Mouse (Mus musculus): Measurements from ENCODE around the gene Fam160b1. TPM values are rescaled to one million over a fixed set of nuclear protein-coding genes. Genes with fewer than 3 reads are reported as not detected.

Fam160b1 gene
- polyA plus RNA-seq, 1 experiment from 2014 or later: 7.8 TPM

GRCm38 (mm10) chr19:57339281-57339864 lies 21.1 kb upstream of the Fam160b1 start:
- TF ChIP-seq EP300 (IDR thresholded peaks at IDR 0.05; ENCODE audit: low read depth) (no peak), CTCF (IDR thresholded peaks at IDR 0.05; ENCODE audit: low read depth) (no peak)
- no peaks in the 10 kb centered on the region for H3K9me3 ChIP-seq (ENCODE audit: low read length)
- no peak overlapping the region for H3K9ac ChIP-seq (replicated peaks)
- 54% methylated on average over 13 of the region's 13 CpGs for WGBS (ENCODE audit: insufficient replicate concordance)
- no peak overlapping the region for H3K4me3 ChIP-seq (ENCODE audit: low read depth, low read length)
- no peak for DNase-seq
- H3K4me1 ChIP-seq (ENCODE audit: insufficient read depth): peaks cover 8% of the 10 kb centered on the region
- ATAC-seq: 0 out of 2 replicates have a peak, but pooled peaks have one; percentile 38
- no peaks in the 10 kb centered on the region for H3K36me3 ChIP-seq (replicated peaks; ENCODE audit: insufficient read depth, low read length)
- no peak overlapping the region for H3K27ac ChIP-seq (ENCODE audit: low read depth)
- H3K4me2 ChIP-seq (ENCODE audit: low read depth, low read length): 0 out of 2 replicates have a peak overlapping the region, but pooled peaks have one; percentile 22
- H3K27me3 ChIP-seq (ENCODE audit: insufficient read depth, low read length): no peaks in the 10 kb centered on the region

- H3K27me3 ChIP-seq (ENCODE audit: insufficient read depth, low read length): no peaks in the 10 kb centered on the region
- no peak for DNase-seq
- 69% methylated on average over 8 of the region's 8 CpGs for WGBS (ENCODE audit: insufficient replicate concordance)
- H3K4me1 ChIP-seq (ENCODE audit: insufficient read depth): peaks cover 8% of the 10 kb centered on the region
- no peak overlapping the region for H3K4me3 ChIP-seq (ENCODE audit: low read depth, low read length)
- H3K27ac ChIP-seq (ENCODE audit: low read depth): no peak overlapping the region
- H3K36me3 ChIP-seq (replicated peaks; ENCODE audit: insufficient read depth, low read length): no peaks in the 10 kb centered on the region
- peaks cover under 1% of the 10 kb centered on the region; the same call in 1 of the 2 replicates for H3K9me3 ChIP-seq (ENCODE audit: low read length)
- H3K4me2 ChIP-seq (ENCODE audit: low read depth, low read length): no peak overlapping the region
- no peak overlapping the region for H3K9ac ChIP-seq (replicated peaks)
- ATAC-seq: no peak
- TF ChIP-seq CTCF (IDR thresholded peaks at IDR 0.05; ENCODE audit: low read depth) (no peak), EP300 (IDR thresholded peaks at IDR 0.05; ENCODE audit: low read depth) (no peak)
Observed at GRCm38 (mm10) chr19:57340900-57341742, 19.4 kb upstream of the Fam160b1 start.

GRCm38 (mm10) chr19:57343860-57344259 lies 16.6 kb upstream of the Fam160b1 start:
- 0 out of 2 replicates have a peak, but pooled peaks have one; percentile 17 for ATAC-seq
- Histone ChIP-seq H3K9ac (replicated peaks) (no peak overlapping the region), H3K27ac (ENCODE audit: low read depth) (no peak overlapping the region), H3K4me2 (ENCODE audit: low read depth, low read length) (no peak overlapping the region), H3K36me3 (replicated peaks; ENCODE audit: insufficient read depth, low read length) (no peaks in the 10 kb centered on the region), H3K4me3 (ENCODE audit: low read depth, low read length) (no peak overlapping the region), H3K27me3 (ENCODE audit: insufficient read depth, low read length) (no peaks in the 10 kb centered on the region), H3K9me3 (ENCODE audit: low read length) (peaks cover 8% of the 10 kb centered on the region; the same call in 1 of the 2 replicates), H3K4me1 (ENCODE audit: insufficient read depth) (peaks cover 8% of the 10 kb centered on the region)
- no peak for DNase-seq
- WGBS (ENCODE audit: insufficient replicate concordance): 30% methylated on average over 5 of the region's 5 CpGs
- TF ChIP-seq CTCF (IDR thresholded peaks at IDR 0.05; ENCODE audit: low read depth): no peak
- no peak for TF ChIP-seq EP300 (IDR thresholded peaks at IDR 0.05; ENCODE audit: low read depth)

GRCm38 (mm10) chr19:57344678-57345077 lies 15.8 kb upstream of the Fam160b1 start:
- Histone ChIP-seq H3K4me2 (ENCODE audit: low read depth, low read length) (no peak overlapping the region), H3K4me3 (ENCODE audit: low read depth, low read length) (no peak overlapping the region), H3K4me1 (ENCODE audit: insufficient read depth) (peaks cover 6% of the 10 kb centered on the region), H3K27me3 (ENCODE audit: insufficient read depth, low read length) (no peaks in the 10 kb centered on the region), H3K9ac (replicated peaks) (no peak overlapping the region), H3K9me3 (ENCODE audit: low read length) (peaks cover 8% of the 10 kb centered on the region; the same call in 1 of the 2 replicates), H3K27ac (ENCODE audit: low read depth) (no peak overlapping the region), H3K36me3 (replicated peaks; ENCODE audit: insufficient read depth, low read length) (no peaks in the 10 kb centered on the region)
- TF ChIP-seq CTCF (IDR thresholded peaks at IDR 0.05; ENCODE audit: low read depth): no peak
- no peak for TF ChIP-seq EP300 (IDR thresholded peaks at IDR 0.05; ENCODE audit: low read depth)
- 74% methylated on average over 1 of the region's 1 CpGs for WGBS (ENCODE audit: insufficient replicate concordance)
- ATAC-seq (no peak), DNase-seq (no peak)

- Histone ChIP-seq H3K27me3 (ENCODE audit: insufficient read depth, low read length) (no peaks in the 10 kb centered on the region), H3K9ac (replicated peaks) (no peak overlapping the region), H3K4me2 (ENCODE audit: low read depth, low read length) (no peak overlapping the region), H3K4me1 (ENCODE audit: insufficient read depth) (no peaks in the 10 kb centered on the region), H3K36me3 (replicated peaks; ENCODE audit: insufficient read depth, low read length) (no peaks in the 10 kb centered on the region), H3K27ac (ENCODE audit: low read depth) (no peak overlapping the region), H3K9me3 (ENCODE audit: low read length) (peaks cover 8% of the 10 kb centered on the region; the same call in 1 of the 2 replicates), H3K4me3 (ENCODE audit: low read depth, low read length) (no peak overlapping the region)
- no peak for ATAC-seq
- TF ChIP-seq CTCF (IDR thresholded peaks at IDR 0.05; ENCODE audit: low read depth) (no peak), EP300 (IDR thresholded peaks at IDR 0.05; ENCODE audit: low read depth) (no peak)
- no peak for DNase-seq
Observed at GRCm38 (mm10) chr19:57349096-57349495, 11.4 kb upstream of the Fam160b1 start.

- Histone ChIP-seq H3K9ac (replicated peaks) (no peak overlapping the region), H3K27ac (ENCODE audit: low read depth) (no peak overlapping the region), H3K4me2 (ENCODE audit: low read depth, low read length) (no peak overlapping the region), H3K9me3 (ENCODE audit: low read length) (peaks cover under 1% of the 10 kb centered on the region; the same call in 1 of the 2 replicates), H3K4me1 (ENCODE audit: insufficient read depth) (peaks cover 28% of the 10 kb centered on the region), H3K27me3 (ENCODE audit: insufficient read depth, low read length) (no peaks in the 10 kb centered on the region), H3K4me3 (ENCODE audit: low read depth, low read length) (no peak overlapping the region), H3K36me3 (replicated peaks; ENCODE audit: insufficient read depth, low read length) (no peaks in the 10 kb centered on the region; the same call in 1 of the 2 replicates)
- WGBS (ENCODE audit: insufficient replicate concordance): 81% methylated on average over 12 of the region's 12 CpGs
- no peak for DNase-seq
- TF ChIP-seq CTCF (IDR thresholded peaks at IDR 0.05; ENCODE audit: low read depth): no peak
- no peak for TF ChIP-seq EP300 (IDR thresholded peaks at IDR 0.05; ENCODE audit: low read depth)
- ATAC-seq: no peak
Observed at GRCm38 (mm10) chr19:57352337-57352935, 8.0 kb upstream of the Fam160b1 start.
